Mouse (Mus musculus) heart, postnatal 0 days (tissue): Measurements from ENCODE around the gene Dnah2.

Source experiments
- CTCF ChIP-seq: IDR thresholded peaks from 2 replicates; pipeline ENCODE4 v1.5.1; 2016; ENCODE audit warnings: antibody characterized with exemption, control low read depth, low read depth
- EP300 ChIP-seq: IDR thresholded peaks from 2 replicates; pipeline ENCODE4 v1.6.1; 2016; ENCODE audit warnings: antibody characterized with exemption, low read depth

DNA sequence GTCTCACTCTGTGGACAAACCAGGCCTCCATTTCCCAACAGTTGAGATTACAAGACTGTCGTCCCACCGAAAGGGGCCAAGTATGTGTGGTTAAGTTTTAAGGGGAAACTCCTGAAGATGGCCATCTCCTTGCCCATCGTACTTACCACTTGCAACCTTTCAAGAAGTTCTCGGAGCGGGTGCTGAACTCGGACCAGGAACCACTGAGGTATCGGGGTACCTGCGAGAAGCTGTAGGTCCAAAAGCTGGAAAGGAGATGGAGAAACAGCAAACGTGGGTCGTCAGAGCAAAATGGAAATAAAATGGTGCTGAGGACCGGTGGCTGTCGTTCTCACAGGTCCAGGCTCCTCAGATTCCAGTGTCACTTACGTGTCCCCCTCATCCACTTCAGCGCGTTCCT lies 29.4 kb upstream of the Dnah2 start:
- TF ChIP-seq CTCF (no peak), EP300 (no peak)
